Mouse (Mus musculus) monocyte, adult 5-6 weeks (primary cell): ENCODE results near the gene Tcf3. TPM values are rescaled to one million over a fixed set of nuclear protein-coding genes. Genes with fewer than 3 reads are reported as not detected.

ENCODE experiments used
- ATAC-seq: fragments of 153-309, 156-312 bp; replicated peaks from 2 replicates; pipeline ENCODE4 v1.8.0; 2017; ENCODE audit warnings: mild to moderate bottlenecking; ENCODE audit not compliant: low TSS enrichment, insufficient number of reproducible peaks, severe bottlenecking, poor library complexity, low FRiP score
- total RNA-seq: library from RNA; stranded (forward); fragments of 200-1000, 200-491, 200-594 nt; gene quantifications from 3 replicates; pipeline ENCODE4 v1.2.3, GENCODE M21; 2017

Gene Tcf3
- total RNA-seq, 1 experiment from 2014 or later = 18.9 TPM

DNA sequence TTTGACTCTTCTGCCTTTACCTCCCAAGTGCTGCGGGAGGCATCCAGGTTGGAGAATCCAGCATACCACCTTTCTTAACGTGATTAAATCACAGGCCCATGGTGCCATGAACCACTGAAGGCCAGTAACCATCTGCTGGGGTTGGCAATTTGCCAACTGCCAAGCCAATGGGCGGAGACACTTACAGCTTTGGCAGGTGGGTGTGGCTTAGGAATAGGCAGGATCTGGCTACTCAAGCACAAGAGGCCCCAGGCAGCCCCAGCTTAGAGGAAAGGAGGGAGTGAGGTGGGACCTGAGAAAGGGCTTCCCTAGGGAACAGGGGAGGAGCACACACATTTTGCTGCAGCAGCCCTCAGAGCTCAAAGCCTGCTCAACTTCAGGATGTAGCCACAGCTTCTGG lies 15.1 kb downstream of the Tcf3 start:
- no peak for ATAC-seq

DNA sequence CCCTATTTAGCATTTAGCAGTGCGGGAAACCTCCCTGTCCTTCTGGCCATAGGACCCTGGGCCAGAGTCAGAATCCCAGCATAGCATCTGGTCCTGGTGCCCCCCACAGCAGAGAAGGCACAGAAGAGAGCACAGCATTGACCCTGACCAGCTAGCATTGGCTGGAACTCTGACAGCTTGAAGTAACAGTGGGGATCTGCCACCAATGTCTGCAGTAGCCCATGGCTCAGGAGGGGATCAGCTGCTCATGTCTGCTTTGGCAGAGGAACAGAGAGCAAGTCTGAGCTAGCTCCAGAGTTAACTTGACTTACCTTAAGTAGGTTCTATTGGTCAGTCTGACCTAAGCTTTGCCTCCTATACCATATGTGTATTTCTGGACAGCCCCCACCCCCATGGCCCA lies 15.6 kb downstream of the Tcf3 start:
- no peak for ATAC-seq

DNA sequence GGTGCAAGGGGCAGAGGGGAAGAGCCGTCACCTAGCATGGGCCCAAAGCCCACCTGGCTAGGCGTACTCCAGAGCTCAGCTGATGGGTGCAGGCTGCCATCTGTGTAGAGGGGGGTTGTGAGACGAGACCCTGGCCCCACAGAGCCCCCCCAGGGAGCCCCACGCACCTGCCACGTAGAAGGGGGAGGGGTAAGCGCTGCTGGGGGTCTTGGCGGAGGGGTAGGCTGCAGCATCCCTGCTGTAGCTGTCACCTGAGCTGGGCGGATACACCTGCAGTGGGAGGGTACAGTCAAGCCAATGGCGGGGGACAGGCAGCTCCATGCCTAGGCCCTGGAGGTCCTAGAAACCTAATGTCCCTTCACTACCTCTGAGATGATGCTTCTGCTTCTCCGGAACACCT lies 16.1 kb downstream of the Tcf3 start:
- ATAC-seq = no peak

DNA sequence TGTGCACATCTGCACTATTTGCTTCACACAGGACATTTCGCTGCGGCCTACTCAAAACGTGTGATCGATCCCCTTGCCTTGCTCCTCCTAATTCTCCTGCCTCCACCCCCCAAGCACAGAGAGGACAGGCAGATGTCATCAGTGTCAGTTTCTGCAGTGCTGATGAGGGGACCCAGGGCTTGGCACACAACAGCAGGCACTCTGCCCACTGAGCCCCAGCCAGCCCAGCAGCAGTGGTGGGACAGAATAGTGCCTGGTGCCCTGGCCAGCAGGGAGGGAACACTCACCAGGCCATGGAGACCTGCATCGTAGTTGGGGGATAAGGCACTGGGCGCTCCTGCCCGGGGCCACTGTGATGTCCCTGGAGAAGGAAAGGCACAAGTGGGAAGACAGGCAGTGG lies 17.9 kb downstream of the Tcf3 start:
- no peak for ATAC-seq

DNA sequence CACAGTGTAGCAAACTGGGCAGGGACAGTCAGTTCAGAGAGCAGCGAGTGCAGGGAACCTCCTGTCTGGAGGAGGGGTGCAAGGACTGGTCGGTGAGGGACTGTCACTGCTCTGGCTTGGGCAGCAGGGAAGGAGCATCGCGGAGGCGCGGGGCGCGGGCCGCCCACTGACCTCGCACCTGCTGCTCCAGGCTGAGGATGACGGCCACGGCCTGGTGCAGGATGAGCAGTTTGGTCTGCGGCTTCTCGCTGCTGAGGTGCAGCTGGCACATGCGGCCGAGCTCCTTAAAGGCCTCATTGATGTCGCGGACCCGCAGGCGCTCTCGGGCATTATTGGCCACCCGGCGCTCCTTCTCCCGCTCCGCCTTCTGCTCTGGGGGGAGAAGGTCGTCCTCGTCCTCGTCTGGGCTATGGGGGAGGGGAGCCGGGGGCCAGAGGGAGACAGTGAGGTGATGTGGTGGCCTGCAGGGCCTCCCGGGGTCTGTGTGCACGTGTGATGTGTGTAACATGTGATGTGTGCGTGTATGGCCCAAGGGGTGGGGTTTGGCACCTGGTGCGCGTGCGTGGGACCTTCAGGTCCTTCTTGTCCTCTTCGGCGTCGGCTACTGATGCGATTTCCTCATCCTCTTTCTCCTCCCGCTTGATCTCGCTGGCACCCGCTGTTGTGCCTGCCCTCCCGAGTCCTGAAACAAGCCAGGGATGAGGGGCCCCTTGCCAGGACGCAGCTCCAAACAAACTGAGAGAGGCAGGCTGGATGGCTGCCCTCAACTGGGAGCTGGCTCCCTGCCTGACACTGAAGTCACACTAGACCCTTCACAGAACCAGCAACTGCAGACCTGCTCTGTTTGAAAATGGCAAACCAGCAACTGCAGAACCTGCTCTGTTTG lies 20.5 kb downstream of the Tcf3 start:
- ATAC-seq = no peak

DNA sequence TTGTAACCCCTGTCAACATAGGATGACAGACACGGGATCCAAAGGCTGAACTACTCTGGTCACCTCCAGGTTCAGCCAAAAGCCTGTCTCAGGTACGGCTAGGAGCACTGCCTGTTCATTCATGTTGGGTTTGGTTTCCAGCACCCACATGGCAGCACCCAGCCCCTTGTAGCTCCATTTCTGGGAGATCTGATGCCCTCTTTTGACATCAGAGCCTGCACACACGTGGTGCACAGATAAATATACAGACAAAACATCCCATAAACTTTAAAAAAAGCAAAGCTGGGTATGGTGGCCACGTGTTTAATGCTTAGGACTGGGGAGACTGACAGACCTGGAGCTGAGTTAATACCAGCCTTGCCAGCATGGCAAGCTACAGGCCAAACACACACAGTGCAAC lies 25.5 kb downstream of the Tcf3 start:
- no peak for ATAC-seq

DNA sequence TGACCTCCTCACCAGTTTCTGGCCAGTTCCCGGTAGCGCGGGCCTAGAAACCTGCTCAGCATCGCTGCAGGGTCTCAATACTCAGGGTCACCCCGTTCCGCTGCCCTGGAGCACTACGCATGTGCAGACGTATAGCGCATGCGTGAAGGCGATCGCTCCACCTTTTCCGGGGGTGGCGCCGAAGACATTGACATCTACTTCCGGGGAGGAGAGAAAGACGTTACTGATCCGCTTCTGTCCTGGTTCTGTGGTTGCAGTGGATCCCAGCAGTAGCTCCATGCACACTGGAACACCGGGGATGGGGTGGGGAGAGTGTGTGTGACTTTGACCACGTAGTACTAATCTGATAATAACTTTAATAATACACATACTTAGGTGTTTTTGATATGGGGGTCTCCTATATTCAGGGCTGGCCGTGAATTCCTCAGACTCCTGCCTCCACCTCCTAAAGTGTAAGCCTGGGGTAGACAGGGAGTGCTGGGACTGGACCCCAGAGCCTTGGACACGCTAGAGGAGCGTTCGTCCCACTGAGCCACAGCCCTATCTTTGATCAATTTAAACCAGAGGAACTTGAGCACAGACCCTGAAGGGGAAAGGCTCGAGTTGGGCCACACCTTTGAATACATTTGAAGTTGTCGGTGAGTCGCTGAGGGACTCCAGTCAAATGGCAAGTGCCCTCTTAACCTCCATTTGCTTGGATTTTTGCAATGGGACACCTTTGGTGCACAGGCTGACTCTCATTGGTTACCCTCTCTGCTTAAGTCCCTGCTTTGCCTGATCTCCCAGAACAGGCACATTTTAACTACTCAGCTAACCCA lies 26.6 kb downstream of the Tcf3 start, which contains the start of gene Uqcr11:
TSS of gene Uqcr11 (minus strand) at position 147 of the 818 bp plus-strand sequence.
- ATAC-seq = peak; percentile 86

DNA sequence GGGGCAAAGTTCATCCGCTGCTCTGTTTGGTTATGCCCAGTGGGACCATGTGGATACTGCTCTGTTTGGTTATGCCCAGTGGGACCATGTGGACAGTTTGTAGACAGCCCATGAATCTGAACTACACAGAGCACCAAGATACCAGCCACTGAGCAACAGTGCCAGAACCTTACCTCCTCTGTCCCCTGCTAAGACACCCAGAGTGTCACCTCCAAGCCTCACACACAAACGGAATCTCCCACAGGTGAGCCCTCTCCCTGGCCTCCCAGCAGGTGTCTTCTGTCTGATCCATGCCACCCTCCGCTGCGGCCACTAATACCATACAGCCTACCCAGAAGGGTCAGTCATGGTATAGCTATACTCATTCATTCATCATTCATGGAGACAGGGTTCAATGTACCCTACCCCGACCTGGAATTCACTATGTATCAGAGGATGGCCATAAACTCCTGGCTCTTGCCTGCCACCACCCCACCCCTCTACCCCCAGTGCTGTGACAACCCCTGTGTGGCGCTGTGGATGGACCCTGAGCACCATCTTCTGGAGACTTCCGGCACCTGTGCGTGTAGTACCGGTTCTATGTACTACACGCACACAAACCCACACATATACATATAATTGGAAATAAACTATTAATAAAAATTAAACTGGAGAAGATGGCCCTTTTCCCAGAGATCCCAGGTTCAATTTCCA lies 27.8 kb downstream of the Tcf3 start:
- ATAC-seq = no peak

DNA sequence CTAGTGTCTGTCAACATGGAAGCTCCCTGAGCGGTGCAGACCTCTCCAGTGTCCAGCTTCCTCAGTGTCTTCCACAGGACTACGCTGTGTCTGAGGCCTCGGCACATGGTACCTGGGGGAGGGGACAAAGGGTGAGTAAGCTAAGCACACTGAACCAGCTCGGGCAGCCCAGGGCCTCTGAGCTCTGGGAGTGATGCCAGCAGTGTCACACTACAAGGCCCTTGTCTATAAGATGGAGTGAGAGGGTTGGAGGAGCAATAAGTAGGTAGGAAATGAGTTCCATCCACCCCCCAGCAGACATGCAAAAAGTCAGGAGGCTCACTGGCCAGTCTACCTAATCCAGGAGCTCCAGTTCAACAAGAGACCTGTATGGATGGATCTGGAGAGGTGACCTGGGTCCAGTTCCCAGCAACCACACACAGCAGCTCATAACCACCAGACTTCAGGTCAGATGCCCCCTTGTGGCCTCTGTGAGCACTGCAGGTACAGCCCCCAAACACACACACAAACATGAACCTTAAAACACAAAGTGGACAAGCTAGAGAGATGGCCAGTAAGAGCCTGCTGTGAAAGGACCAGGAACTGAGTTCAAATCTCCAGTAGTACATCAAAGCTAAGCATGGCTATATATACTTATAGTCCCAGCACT lies 30.3 kb downstream of the Tcf3 start:
- no peak for ATAC-seq

DNA sequence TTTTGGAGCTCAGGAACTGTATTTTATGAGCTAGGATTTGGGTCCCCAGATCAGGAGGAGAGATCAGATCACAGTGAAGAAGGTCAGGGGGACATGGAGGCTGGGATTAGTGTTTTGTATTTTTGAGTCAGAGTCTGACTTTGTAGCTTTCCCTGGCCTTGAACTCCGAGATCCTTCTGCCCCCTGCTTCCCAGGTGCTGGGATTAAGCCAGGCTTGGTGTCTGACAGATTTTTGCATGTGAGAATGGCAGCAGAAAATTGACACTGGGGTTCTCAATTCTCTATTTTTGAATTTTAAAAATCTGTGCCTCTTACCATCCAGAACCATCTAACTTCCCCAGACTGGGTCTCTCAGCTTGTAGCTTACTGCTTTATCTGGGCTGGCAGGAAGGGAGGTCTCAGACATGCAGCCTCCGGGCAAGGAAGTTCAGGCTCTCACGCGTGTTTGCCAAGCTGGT lies 32.7 kb downstream of the Tcf3 start:
- no peak for ATAC-seq

DNA sequence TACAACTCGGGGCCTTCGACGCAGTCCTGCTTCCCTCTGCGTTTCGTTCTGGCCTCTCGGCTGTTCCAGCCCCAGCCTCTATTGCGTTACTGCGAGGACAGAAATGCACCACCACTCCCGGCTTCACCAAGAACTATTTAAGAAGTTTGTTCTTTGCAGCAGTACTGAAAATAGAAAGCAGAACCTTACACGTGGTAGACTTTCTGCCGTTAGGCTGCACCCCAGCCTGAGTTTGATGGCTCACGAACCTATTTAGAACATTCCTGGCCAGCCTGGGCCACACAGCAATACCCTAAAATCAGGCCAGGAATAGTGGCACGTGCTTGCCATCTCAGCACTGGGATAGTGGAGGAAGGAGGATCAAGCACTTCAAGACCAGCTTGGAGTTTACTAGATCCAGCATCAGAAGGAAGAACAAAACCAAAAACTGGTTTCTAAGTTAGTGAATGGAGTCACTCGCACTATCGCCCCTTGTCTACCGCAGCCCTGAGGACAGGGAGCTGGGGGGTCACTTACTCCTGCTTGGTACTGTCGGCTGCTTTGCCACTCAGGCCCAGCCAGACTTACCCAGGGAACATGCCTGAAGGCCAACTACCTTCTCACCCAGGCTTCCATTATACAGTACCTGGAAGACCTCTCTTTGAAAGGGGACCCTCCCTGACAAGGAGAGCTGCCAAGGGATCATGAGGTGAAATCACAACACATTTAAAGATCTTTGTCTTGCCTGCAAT lies 33.3 kb downstream of the Tcf3 start:
- no peak; the same call in 1 of the 2 replicates for ATAC-seq

DNA sequence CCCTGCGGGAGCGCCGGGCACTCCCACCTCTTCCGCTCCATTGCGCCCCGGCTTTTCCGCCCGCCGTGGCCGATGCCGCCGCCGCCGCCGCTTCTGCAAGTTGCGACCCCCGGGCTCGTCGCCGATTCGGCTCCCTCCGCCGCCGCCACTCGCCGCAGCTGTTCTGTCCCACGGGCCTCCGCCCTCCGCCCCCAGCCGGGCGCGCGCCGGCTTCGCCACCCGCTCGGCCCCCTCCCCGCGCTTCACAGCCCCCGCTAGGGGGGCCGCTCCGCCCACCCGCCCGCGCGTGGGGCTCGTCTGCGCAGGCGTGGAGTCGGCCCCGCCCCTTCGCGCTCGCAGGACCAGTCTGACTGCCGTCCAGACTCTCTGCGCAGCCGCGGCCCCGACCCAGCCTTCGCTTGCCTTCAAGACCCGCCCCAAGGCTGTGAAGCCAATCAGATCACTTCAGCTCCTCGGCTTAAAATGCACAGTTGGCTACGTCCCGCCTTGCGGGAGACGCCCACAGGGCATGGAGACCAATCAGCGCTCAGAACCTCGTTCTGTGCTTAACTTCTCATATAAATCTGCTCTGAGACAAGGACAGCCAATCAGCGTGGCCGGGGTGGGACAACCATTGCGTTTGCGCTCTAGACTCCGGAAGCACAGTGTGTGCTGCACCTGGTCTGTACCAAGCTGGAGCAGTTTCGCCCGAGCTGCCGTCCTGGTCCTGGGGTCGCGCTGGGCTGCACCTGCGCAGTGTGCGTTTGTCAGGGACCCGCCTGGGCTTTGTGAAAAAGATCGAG lies 34.1 kb downstream of the Tcf3 start, which contains the start of gene Mbd3:
TSS of gene Mbd3 (minus strand) at position 360 of the 782 bp plus-strand sequence.
- peak; percentile 91 for ATAC-seq

DNA sequence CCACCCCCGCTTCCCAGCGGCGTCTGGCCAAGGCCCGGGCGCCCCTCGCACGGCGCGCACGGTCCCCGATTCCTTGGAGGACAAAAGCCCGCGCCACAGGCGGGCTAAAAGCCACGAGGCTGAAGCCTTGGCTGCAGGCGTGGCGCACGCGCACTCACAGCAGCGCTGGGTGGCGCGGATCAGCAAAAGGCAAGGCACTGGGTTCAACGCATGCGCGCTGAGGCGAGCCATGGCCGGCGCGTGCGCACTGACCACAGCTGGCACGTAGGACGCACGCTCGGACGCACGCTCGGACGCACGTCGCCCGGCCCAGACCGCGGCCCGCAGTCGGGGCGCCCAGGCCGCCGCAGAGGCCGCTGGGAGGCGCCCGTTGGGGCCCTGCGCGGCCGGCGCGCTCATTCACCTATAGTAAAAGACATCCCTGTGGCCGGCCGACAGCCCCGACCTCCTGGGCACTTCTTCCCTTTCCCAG lies 34.7 kb downstream of the Tcf3 start:
- ATAC-seq = peak; percentile 48

DNA sequence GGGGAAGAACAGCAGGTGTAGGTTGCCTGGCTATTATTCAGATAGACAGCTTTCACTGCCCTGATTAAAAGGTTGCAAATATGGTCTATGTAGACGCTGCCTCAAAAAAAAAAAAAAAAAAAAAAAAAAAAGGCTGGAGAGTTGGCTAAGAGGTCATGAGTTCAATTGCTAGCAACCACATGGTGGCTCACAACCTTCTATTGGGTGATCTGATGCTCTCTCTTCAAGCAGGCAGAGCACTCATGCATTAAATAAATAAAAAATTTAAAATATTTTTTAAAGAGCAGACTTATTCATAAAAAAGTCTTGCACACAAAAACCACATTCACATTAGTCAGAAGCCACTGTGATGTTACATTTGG lies 35.3 kb downstream of the Tcf3 start:
- ATAC-seq = no peak

DNA sequence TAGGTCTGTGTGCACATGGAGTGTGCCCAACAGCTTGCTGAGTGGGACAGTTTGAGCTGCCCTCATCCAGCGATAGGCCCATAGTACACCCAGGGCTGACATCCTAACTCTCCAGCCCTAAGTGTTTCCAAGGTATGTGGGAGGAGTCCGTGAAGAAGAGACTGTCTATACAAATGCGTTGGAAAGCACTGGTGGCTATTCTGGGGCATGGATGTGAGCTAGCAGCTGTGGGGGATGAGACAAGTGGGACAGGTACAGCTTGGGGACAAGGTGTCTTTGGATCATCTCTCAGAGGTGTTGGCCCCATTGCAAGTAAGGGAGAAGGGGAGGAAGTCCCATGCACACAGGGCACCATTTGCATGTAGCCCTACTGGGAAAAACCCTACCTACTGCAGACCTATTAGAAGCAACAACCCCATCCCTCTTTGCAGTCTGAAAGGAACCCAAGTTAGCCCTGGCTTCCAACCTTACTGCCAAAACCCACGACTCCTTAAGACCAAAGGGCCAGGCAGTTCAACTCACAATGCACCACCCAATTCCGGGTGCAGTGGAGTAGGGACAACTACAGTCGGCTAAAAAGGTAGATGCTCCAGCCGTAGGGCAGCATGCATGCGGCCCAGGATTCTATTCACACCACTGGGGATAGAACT lies 35.8 kb downstream of the Tcf3 start:
- no peak for ATAC-seq

DNA sequence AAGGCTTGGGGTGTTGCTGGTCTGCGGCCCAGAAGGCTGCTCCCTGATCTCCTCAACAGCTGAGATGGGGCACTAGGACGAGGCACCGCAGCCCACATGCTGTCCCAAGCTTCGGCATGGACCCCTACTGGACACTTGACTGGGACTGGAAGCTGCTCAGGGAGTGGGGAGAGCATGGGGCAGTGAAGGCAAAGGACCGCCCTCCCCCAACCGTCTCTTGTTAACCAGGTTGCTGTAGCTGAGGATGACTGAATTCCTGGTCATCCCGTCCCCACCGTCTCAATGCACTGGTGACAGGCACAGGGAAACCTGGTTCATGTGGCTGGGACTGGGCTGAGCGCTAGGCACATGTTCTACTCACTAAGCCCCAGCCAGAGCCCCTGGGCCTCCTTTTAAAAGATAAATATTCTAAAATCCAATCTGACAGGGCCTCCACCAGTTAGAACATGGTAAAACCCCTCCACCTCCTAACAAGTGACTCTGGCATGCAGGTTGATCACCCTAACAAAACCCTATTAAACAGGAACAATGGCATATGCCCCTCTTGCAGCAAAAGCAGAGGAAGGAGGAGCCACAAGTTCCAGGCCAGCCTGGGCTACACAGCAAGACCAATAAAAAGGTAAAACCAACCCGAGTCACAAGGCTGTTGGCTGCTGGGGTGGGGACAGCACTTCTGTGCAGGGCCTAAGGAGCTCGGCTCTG lies 36.5 kb downstream of the Tcf3 start:
- ATAC-seq = no peak
